Mouse (Mus musculus) forebrain, embryonic 16.5 days (tissue): ENCODE data around the gene Pik3r6. TPM values are rescaled to one million over a fixed set of nuclear protein-coding genes. Genes with fewer than 3 reads are reported as not detected.

Experiments
- ATAC-seq: fragments of 200-750 bp; cut with Nextera tagmentation; 2 replicates; pipeline ENCODE4 v1.8.0; 2017; ENCODE audit warnings: mild to moderate bottlenecking, moderate library complexity
- H3K27ac ChIP-seq: fragments of 300-500 bp; sonication (generic); 2 replicates; pipeline ENCODE4 v1.5.1; 2014; ENCODE audit warnings: low read length, control low read depth
- H3K27me3 ChIP-seq: fragments of 300-500 bp; sonication (generic); replicated peaks from 2 replicates; pipeline ENCODE4 v1.6.1; 2014; ENCODE audit warnings: low read length; ENCODE audit not compliant: control insufficient read depth, insufficient read depth
- H3K36me3 ChIP-seq: fragments of 300-500 bp; sonication (generic); 2 replicates; pipeline ENCODE4 v1.6.1; 2014; ENCODE audit not compliant: control insufficient read depth, insufficient read depth
- H3K4me1 ChIP-seq: fragments of 300-500 bp; sonication (generic); replicated peaks from 2 replicates; pipeline ENCODE4 v1.6.1; 2014; ENCODE audit warnings: low read length; ENCODE audit not compliant: control insufficient read depth, insufficient read depth
- H3K4me2 ChIP-seq: fragments of 300-500 bp; sonication (generic); 2 replicates; pipeline ENCODE4 v1.6.1; 2014; ENCODE audit warnings: mild to moderate bottlenecking, low read length, control low read depth
- H3K4me3 ChIP-seq: fragments of 300-500 bp; sonication (generic); replicated peaks from 2 replicates; pipeline ENCODE4 v1.5.1; 2014; ENCODE audit warnings: mild to moderate bottlenecking, low read length, control low read depth
- H3K9ac ChIP-seq: fragments of 300-500 bp; sonication (generic); replicated peaks from 2 replicates; pipeline ENCODE4 v1.6.1; 2014; ENCODE audit warnings: low read depth, low read length, control low read depth
- H3K9me3 ChIP-seq: fragments of 300-500 bp; sonication (generic); 2 replicates; pipeline ENCODE4 v1.6.1; 2016; ENCODE audit warnings: low read length; ENCODE audit not compliant: control insufficient read depth
- WGBS: fragments of 180-500 bp; shearing (Covaris S2); extraction: QIAGEN DNeasy Blood & Tissue Kit; methylation state at CpG from one replicate; pipeline ENCODE4 v1.1.7; 2014; 5-methylcytosine and 5-hydroxymethylcytosine counted together
- polyA plus RNA-seq: library from polyadenylated mRNA; unstranded; fragments of >200 nt; fragmentation: Nextera tagmentation; extraction: Ambion mirVana; gene quantifications from 2 replicates; pipeline ENCODE4 v1.2.1, GENCODE M21; 2015

The Pik3r6 gene
- polyA plus RNA-seq, 1 experiment from 2014 or later, result 1.8 TPM

DNA sequence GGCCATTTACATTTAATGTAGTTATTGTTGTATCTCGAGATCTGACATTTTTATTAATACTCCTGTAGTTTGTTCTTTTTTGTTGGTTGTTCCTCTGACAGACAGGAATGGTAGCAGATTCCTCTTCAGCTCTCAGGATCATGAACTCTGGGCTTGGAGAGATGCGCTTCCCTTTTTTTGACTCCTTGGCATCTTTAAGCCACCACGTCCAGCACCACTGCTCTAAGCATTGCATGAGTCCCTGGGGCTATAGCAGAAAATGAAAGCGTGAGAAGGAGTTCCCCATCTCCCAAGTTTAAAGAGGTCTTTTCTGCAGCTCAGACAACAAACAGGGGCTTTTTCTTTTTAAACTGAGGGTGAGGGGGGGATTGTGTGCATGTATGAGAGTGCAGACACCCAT is 16.5 kb downstream of the Pik3r6 start:
- no peak overlapping the region for H3K4me2 ChIP-seq
- 0 out of 2 replicates have a peak, but pooled peaks cover 2% of the 10 kb centered on the region for H3K9me3 ChIP-seq
- H3K4me1 ChIP-seq, result no peaks in the 10 kb centered on the region
- 89% methylated on average over 4 of the region's 4 CpGs for WGBS
- ATAC-seq, result no peak
- no peaks in the 10 kb centered on the region for H3K27me3 ChIP-seq
- no peak overlapping the region for H3K4me3 ChIP-seq
- no peak overlapping the region for H3K9ac ChIP-seq
- no peaks in the 10 kb centered on the region for H3K36me3 ChIP-seq
- no peak overlapping the region for H3K27ac ChIP-seq

- no peaks in the 10 kb centered on the region for H3K4me1 ChIP-seq
- no peaks in the 10 kb centered on the region for H3K27me3 ChIP-seq
Observed at GRCm38 (mm10) chr11:68519815-68520214, 17.0 kb downstream of the Pik3r6 start.

DNA sequence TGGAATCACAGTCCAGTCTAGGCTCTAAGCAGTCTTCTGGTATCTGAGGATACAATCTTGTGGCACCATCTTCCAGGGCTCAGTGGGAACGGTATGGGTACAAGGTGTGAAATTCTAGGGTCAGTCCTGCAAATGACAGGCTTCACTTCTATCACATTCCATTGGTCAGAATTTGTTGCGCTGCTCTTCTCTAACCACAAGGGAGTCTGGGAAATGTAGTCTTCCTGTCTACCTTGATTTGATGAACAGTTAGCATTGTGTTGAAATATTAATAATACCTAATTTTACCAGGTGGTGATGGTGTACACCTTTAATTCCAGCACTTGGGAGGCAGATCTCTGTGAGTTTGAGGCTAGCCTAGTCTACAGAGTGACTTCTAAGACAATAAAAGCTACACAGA is 17.6 kb downstream of the Pik3r6 start:
- WGBS, result 91% methylated on average over 2 of the region's 2 CpGs
- Histone ChIP-seq H3K4me2 (no peak overlapping the region), H3K4me3 (no peak overlapping the region), H3K27ac (no peak overlapping the region), H3K27me3 (no peaks in the 10 kb centered on the region), H3K9me3 (0 out of 2 replicates have a peak, but pooled peaks cover 2% of the 10 kb centered on the region), H3K36me3 (no peaks in the 10 kb centered on the region), H3K4me1 (no peaks in the 10 kb centered on the region), H3K9ac (no peak overlapping the region)
- no peak for ATAC-seq

More at GRCm38 (mm10) chr11:68519815-68520214, 17.0 kb downstream of the Pik3r6 start:
- H3K4me2 ChIP-seq, result no peak overlapping the region
- H3K9ac ChIP-seq, result no peak overlapping the region
- WGBS, result 91% methylated on average over 5 of the region's 5 CpGs
- H3K9me3 ChIP-seq, result 0 out of 2 replicates have a peak, but pooled peaks cover 2% of the 10 kb centered on the region
- no peak overlapping the region for H3K4me3 ChIP-seq
- no peaks in the 10 kb centered on the region for H3K36me3 ChIP-seq
- no peak for ATAC-seq
- H3K27ac ChIP-seq, result no peak overlapping the region

- H3K36me3 ChIP-seq, result no peaks in the 10 kb centered on the region
- no peak overlapping the region for H3K27ac ChIP-seq
- H3K9ac ChIP-seq, result no peak overlapping the region
- H3K4me3 ChIP-seq, result no peak overlapping the region
- H3K4me1 ChIP-seq, result no peaks in the 10 kb centered on the region
- no peaks in the 10 kb centered on the region for H3K27me3 ChIP-seq
- 0 out of 2 replicates have a peak, but pooled peaks cover 2% of the 10 kb centered on the region for H3K9me3 ChIP-seq
- no peak overlapping the region for H3K4me2 ChIP-seq
- 78% methylated on average over 5 of the region's 5 CpGs for WGBS
- no peak for ATAC-seq
Observed at GRCm38 (mm10) chr11:68521352-68521751, 18.5 kb downstream of the Pik3r6 start.

- H3K4me2 ChIP-seq, result no peak overlapping the region
- H3K27me3 ChIP-seq, result no peaks in the 10 kb centered on the region
- 76% methylated on average over 4 of the region's 4 CpGs for WGBS
- no peak overlapping the region for H3K4me3 ChIP-seq
- no peaks in the 10 kb centered on the region for H3K9me3 ChIP-seq
- H3K9ac ChIP-seq, result no peak overlapping the region
- H3K4me1 ChIP-seq, result no peaks in the 10 kb centered on the region
- H3K27ac ChIP-seq, result no peak overlapping the region
- ATAC-seq, result no peak
- H3K36me3 ChIP-seq, result no peaks in the 10 kb centered on the region
Observed at GRCm38 (mm10) chr11:68526441-68526840, 23.6 kb downstream of the Pik3r6 start.

DNA sequence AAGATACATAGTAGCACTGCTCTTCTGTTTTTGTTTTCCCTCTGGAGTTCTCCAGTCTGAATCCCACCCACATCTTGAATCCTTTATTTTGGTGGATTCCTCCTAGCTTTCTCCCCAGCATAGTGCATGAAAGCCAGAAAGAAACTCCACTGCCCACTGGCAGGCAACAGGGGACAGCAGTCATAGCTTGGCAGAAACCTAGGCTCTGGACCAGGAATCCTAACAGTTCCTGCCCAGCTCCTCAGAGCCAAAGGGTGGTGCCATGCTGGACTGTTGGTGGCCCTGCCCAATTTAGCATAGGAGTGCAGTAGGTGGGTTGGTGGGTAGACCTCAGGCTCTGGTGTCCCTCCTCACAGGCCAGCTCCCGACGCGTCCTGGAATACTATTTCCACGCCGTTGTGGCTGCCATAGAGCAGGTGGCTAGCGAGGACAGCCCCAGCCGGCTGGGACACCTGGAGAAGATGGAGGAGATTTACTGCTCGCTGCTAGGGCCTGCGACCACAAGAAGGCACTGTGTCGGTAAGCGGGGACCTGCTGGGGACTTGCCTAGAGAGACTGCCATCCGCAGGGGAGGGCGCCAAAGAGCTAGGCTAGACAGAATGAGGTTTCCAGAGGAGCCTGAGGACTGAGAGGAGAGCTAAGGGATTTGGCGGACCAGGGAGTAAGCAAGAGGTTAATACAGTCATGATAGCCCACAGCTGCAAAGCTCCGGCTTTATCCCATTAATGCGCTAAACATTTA is 28.4 kb downstream of the Pik3r6 start:
- no peak for ATAC-seq

GRCm38 (mm10) chr11:68531941-68532535 is 29.2 kb downstream of the Pik3r6 start:
- Histone ChIP-seq H3K9ac (no peak overlapping the region), H3K9me3 (no peaks in the 10 kb centered on the region), H3K4me1 (no peaks in the 10 kb centered on the region), H3K27me3 (no peaks in the 10 kb centered on the region), H3K27ac (no peak overlapping the region), H3K4me2 (no peak overlapping the region), H3K4me3 (no peak overlapping the region), H3K36me3 (no peaks in the 10 kb centered on the region)
- ATAC-seq, result no peak
- 86% methylated on average over 11 of the region's 11 CpGs for WGBS

More for the DNA sequence above, 28.4 kb downstream of the Pik3r6 start:
- H3K4me2 ChIP-seq, result no peak overlapping the region
- H3K9me3 ChIP-seq, result no peaks in the 10 kb centered on the region
- no peak overlapping the region for H3K9ac ChIP-seq
- WGBS, result 30% methylated on average over 16 of the region's 16 CpGs
- no peak overlapping the region for H3K27ac ChIP-seq
- H3K36me3 ChIP-seq, result no peaks in the 10 kb centered on the region
- H3K4me1 ChIP-seq, result no peaks in the 10 kb centered on the region
- no peak overlapping the region for H3K4me3 ChIP-seq
- H3K27me3 ChIP-seq, result no peaks in the 10 kb centered on the region

GRCm38 (mm10) chr11:68532773-68533172 is 30.0 kb downstream of the Pik3r6 start:
- Histone ChIP-seq H3K4me2 (no peak overlapping the region), H3K27ac (no peak overlapping the region), H3K9ac (no peak overlapping the region), H3K4me1 (no peaks in the 10 kb centered on the region), H3K27me3 (no peaks in the 10 kb centered on the region), H3K36me3 (no peaks in the 10 kb centered on the region), H3K9me3 (no peaks in the 10 kb centered on the region), H3K4me3 (no peak overlapping the region)
- 90% methylated on average over 5 of the region's 5 CpGs for WGBS
- ATAC-seq, result no peak

- no peaks in the 10 kb centered on the region for H3K27me3 ChIP-seq
- H3K27ac ChIP-seq, result no peak overlapping the region
- H3K4me1 ChIP-seq, result no peaks in the 10 kb centered on the region
- H3K4me3 ChIP-seq, result no peak overlapping the region
- no peaks in the 10 kb centered on the region for H3K9me3 ChIP-seq
- H3K9ac ChIP-seq, result no peak overlapping the region
- no peaks in the 10 kb centered on the region for H3K36me3 ChIP-seq
- no peak overlapping the region for H3K4me2 ChIP-seq
- WGBS, result 69% methylated on average over 6 of the region's 6 CpGs
- ATAC-seq, result no peak
Observed at GRCm38 (mm10) chr11:68533971-68534475, 31.2 kb downstream of the Pik3r6 start.
